Mouse (Mus musculus) forebrain, embryonic 10.5 days (tissue): Measurements from ENCODE around the gene Med12l. TPM values are rescaled to one million over a fixed set of nuclear protein-coding genes. Genes with fewer than 3 reads are reported as not detected.

Experiments
- DNase-seq: peaks from one replicate; pipeline ENCODE4 v3.0.0-alpha.2; 2017; ENCODE audit warnings: low spot score; ENCODE audit errors: extremely low spot score
- H3K27ac ChIP-seq: fragments of 300-500 bp; sonication (generic); 2 replicates; pipeline ENCODE4 v1.5.1; 2016; ENCODE audit warnings: mild to moderate bottlenecking
- H3K27me3 ChIP-seq: fragments of 300-500 bp; sonication (generic); 2 replicates; pipeline ENCODE4 v1.6.1; 2016; ENCODE audit warnings: mild to moderate bottlenecking; ENCODE audit not compliant: poor library complexity, severe bottlenecking
- H3K36me3 ChIP-seq: fragments of 300-500 bp; sonication (generic); replicated peaks from 2 replicates; pipeline ENCODE4 v1.6.1; 2016; ENCODE audit warnings: mild to moderate bottlenecking, moderate library complexity
- H3K4me1 ChIP-seq: fragments of 300-500 bp; sonication (generic); 2 replicates; pipeline ENCODE4 v1.6.1; 2016
- H3K4me3 ChIP-seq: fragments of 300-500 bp; sonication (generic); 2 replicates; pipeline ENCODE4 v1.5.1; 2016; ENCODE audit warnings: mild to moderate bottlenecking, moderate library complexity
- H3K9me3 ChIP-seq: fragments of 300-500 bp; sonication (generic); 2 replicates; pipeline ENCODE4 v1.6.1; 2016; ENCODE audit warnings: mild to moderate bottlenecking, moderate library complexity
- WGBS: fragments of 180-500 bp; shearing (Covaris S2); methylation state at CpG from one replicate; pipeline ENCODE4 v1.1.7; 2016; 5-methylcytosine and 5-hydroxymethylcytosine counted together
- polyA plus RNA-seq: library from polyadenylated mRNA; unstranded; fragments of >200 nt; fragmentation: Nextera tagmentation; extraction: Ambion mirVana; gene quantifications from 2 replicates; pipeline ENCODE4 v1.2.1, GENCODE M21; 2016

Gene Med12l
- polyA plus RNA-seq, 1 experiment from 2014 or later = 3.1 TPM

GRCm38 (mm10) chr3:59305518-59305917 is 299.9 kb downstream of the Med12l start:
- no peak for DNase-seq
- Histone ChIP-seq H3K9me3 (no peaks in the 10 kb centered on the region), H3K27ac (no peak overlapping the region), H3K36me3 (0 out of 2 replicates have a peak, but pooled peaks cover 2% of the 10 kb centered on the region), H3K4me1 (no peaks in the 10 kb centered on the region), H3K27me3 (no peaks in the 10 kb centered on the region), H3K4me3 (no peak overlapping the region)
- 92% methylated on average over 2 of the region's 2 CpGs for WGBS

GRCm38 (mm10) chr3:59312610-59313009 is 307.0 kb downstream of the Med12l start:
- H3K36me3 ChIP-seq = peaks cover 6% of the 10 kb centered on the region
- DNase-seq = no peak
- WGBS = 88% methylated on average over 10 of the region's 10 CpGs

GRCm38 (mm10) chr3:59316077-59316476 is 310.5 kb downstream of the Med12l start:
- peaks cover 30% of the 10 kb centered on the region for H3K36me3 ChIP-seq
- H3K27ac ChIP-seq = no peak overlapping the region
- 93% methylated on average over 7 of the region's 7 CpGs for WGBS
- no peaks in the 10 kb centered on the region for H3K27me3 ChIP-seq
- H3K9me3 ChIP-seq = no peaks in the 10 kb centered on the region
- DNase-seq = no peak
- H3K4me1 ChIP-seq = no peaks in the 10 kb centered on the region
- no peak overlapping the region for H3K4me3 ChIP-seq

More at GRCm38 (mm10) chr3:59312610-59313009, 307.0 kb downstream of the Med12l start:
- no peaks in the 10 kb centered on the region for H3K9me3 ChIP-seq
- H3K27me3 ChIP-seq = no peaks in the 10 kb centered on the region
- H3K4me1 ChIP-seq = no peaks in the 10 kb centered on the region
- H3K27ac ChIP-seq = no peak overlapping the region
- H3K4me3 ChIP-seq = no peak overlapping the region

GRCm38 (mm10) chr3:59321278-59321876 is 315.8 kb downstream of the Med12l start:
- DNase-seq = peak; percentile 25
- Histone ChIP-seq H3K4me3 (no peak overlapping the region), H3K9me3 (no peaks in the 10 kb centered on the region), H3K27ac (no peak overlapping the region), H3K36me3 (peaks cover 37% of the 10 kb centered on the region), H3K27me3 (no peaks in the 10 kb centered on the region), H3K4me1 (no peaks in the 10 kb centered on the region)
- WGBS = 48% methylated on average over 7 of the region's 7 CpGs

- WGBS = 91% methylated on average over 2 of the region's 2 CpGs
- H3K27me3 ChIP-seq = no peaks in the 10 kb centered on the region
Observed at GRCm38 (mm10) chr3:59328526-59328925, 322.9 kb downstream of the Med12l start.

GRCm38 (mm10) chr3:59341647-59342427 is 336.2 kb downstream of the Med12l start:
- WGBS = 85% methylated on average over 11 of the region's 11 CpGs
- DNase-seq = no peak

More at GRCm38 (mm10) chr3:59328526-59328925, 322.9 kb downstream of the Med12l start:
- Histone ChIP-seq H3K27ac (no peak overlapping the region), H3K9me3 (no peaks in the 10 kb centered on the region), H3K36me3 (peaks cover 49% of the 10 kb centered on the region), H3K4me3 (no peak overlapping the region), H3K4me1 (no peaks in the 10 kb centered on the region)
- DNase-seq = no peak

GRCm38 (mm10) chr3:59343026-59343425 is 337.4 kb downstream of the Med12l start:
- Histone ChIP-seq H3K27ac (no peak overlapping the region), H3K27me3 (no peaks in the 10 kb centered on the region), H3K9me3 (no peaks in the 10 kb centered on the region), H3K36me3 (no peaks in the 10 kb centered on the region), H3K4me1 (peaks cover 14% of the 10 kb centered on the region), H3K4me3 (peak overlapping the region; percentile 66)
- WGBS = 77% methylated on average over 4 of the region's 4 CpGs
- no peak for DNase-seq

More at GRCm38 (mm10) chr3:59341647-59342427, 336.2 kb downstream of the Med12l start:
- Histone ChIP-seq H3K4me1 (peaks cover 14% of the 10 kb centered on the region), H3K4me3 (no peak overlapping the region), H3K27me3 (no peaks in the 10 kb centered on the region), H3K9me3 (no peaks in the 10 kb centered on the region), H3K36me3 (no peaks in the 10 kb centered on the region), H3K27ac (no peak overlapping the region)

GRCm38 (mm10) chr3:59344065-59344905 is 338.7 kb downstream of the Med12l start, which contains the start of gene Igsf10:
TSS of gene Igsf10 (minus strand) at chr3:59344394.
- H3K27ac ChIP-seq = peak within 1 kb of the TSS; percentile 89
- no peaks in the 10 kb centered on the region for H3K27me3 ChIP-seq
- H3K9me3 ChIP-seq = no peaks in the 10 kb centered on the region
- DNase-seq = peak; percentile 87
- 4% methylated on average over 22 of the region's 23 CpGs for WGBS
- peaks cover 14% of the 10 kb centered on the region for H3K4me1 ChIP-seq
- H3K4me3 ChIP-seq = peak within 1 kb of the TSS; percentile 66
- no peaks in the 10 kb centered on the region for H3K36me3 ChIP-seq

GRCm38 (mm10) chr3:59351768-59352167 is 346.1 kb downstream of the Med12l start:
- H3K36me3 ChIP-seq = no peaks in the 10 kb centered on the region
- H3K4me1 ChIP-seq = no peaks in the 10 kb centered on the region
- no peak overlapping the region for H3K27ac ChIP-seq
- H3K9me3 ChIP-seq = no peaks in the 10 kb centered on the region
- no peaks in the 10 kb centered on the region for H3K27me3 ChIP-seq
- no peak for DNase-seq
- no peak overlapping the region for H3K4me3 ChIP-seq

- no peak overlapping the region for H3K27ac ChIP-seq
- H3K4me3 ChIP-seq = no peak overlapping the region
- no peaks in the 10 kb centered on the region for H3K4me1 ChIP-seq
- no peaks in the 10 kb centered on the region for H3K27me3 ChIP-seq
- H3K36me3 ChIP-seq = no peaks in the 10 kb centered on the region
- WGBS = 82% methylated on average over 3 of the region's 3 CpGs
- DNase-seq = no peak
- no peaks in the 10 kb centered on the region for H3K9me3 ChIP-seq
Observed at GRCm38 (mm10) chr3:59354156-59354555, 348.5 kb downstream of the Med12l start.

GRCm38 (mm10) chr3:59360102-59360501 is 354.5 kb downstream of the Med12l start:
- Histone ChIP-seq H3K4me3 (no peak overlapping the region), H3K36me3 (no peaks in the 10 kb centered on the region), H3K27ac (no peak overlapping the region), H3K9me3 (no peaks in the 10 kb centered on the region), H3K4me1 (no peaks in the 10 kb centered on the region), H3K27me3 (no peaks in the 10 kb centered on the region)
- no peak for DNase-seq

GRCm38 (mm10) chr3:59361895-59362294 is 356.3 kb downstream of the Med12l start:
- H3K9me3 ChIP-seq = no peaks in the 10 kb centered on the region
- no peak overlapping the region for H3K27ac ChIP-seq
- no peaks in the 10 kb centered on the region for H3K36me3 ChIP-seq
- no peak for DNase-seq
- no peaks in the 10 kb centered on the region for H3K27me3 ChIP-seq
- no peaks in the 10 kb centered on the region for H3K4me1 ChIP-seq
- no peak overlapping the region for H3K4me3 ChIP-seq
- WGBS = 92% methylated on average over 1 of the region's 1 CpGs
